Mouse (Mus musculus) heart, postnatal 14 days (tissue): Measurements from ENCODE around the gene Prelid1. TPM values are rescaled to one million over a fixed set of nuclear protein-coding genes. Genes with fewer than 3 reads are reported as not detected.

Experiments used
- DNase-seq, 2 experiments: peaks; one replicate each; pipeline ENCODE4 v3.0.0; 2021 to 2022
- intact Hi-C: fragments of 180-260 bp; cut with DNase I; formaldehyde crosslinking; loops from one replicate; pipeline ENCODE4 v1.15.1; 2025
- total RNA-seq, 2 experiments: library from RNA; stranded (reverse); gene quantifications; 2 replicates each; pipeline ENCODE4 v1.2.3; 2021

Gene Prelid1
- total RNA-seq, 2 experiments from 2014 or later = 73.8 to 90.0 TPM

- intact Hi-C loops = loop anchor here (2.0 to 5.0 kb wide), 2 partner anchors 62 to 71 kb away; no protein-coding TSS in a partner anchor
- DNase-seq = peak; percentile 83 to 85
These were observed 9.6 kb downstream of the Prelid1 start, which contains the start of gene Mxd3 for GRCm38 (mm10) chr13:55329683-55330566. Gene Mxd3 (minus strand): TSS chr13:55329823.

GRCm38 (mm10) chr13:55330567-55331400 lies 10.5 kb downstream of the Prelid1 start:
- no peak for DNase-seq
- intact Hi-C loops = loop anchor here (2.0 kb wide), 1 partner anchor 70 kb away; no protein-coding TSS in a partner anchor

GRCm38 (mm10) chr13:55332331-55332730 lies 12.0 kb downstream of the Prelid1 start:
- intact Hi-C loops = no loop called here
- DNase-seq = no peak

DNA sequence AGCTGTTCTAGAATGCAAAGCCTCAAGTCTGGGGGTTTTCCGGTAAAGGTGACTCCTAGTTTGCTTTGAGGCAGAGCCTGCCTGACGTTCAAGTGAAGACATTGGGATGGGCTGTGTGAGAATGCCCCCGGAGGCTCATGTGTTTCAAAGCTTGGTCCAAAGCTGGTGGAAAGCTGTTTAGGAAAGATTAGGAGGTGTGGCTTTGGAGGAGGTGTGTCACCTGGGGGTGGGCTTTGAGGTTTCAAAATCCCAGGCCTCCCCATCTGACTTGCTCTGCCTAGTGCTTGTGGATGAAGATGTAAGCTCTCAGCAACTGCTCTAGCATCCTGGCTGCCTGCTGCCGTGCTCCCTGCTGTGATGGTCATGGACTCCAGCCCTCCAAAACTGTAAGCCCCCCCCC lies 15.4 kb downstream of the Prelid1 start:
- intact Hi-C loops = no loop called here
- DNase-seq = no peak

- DNase-seq = no peak
- intact Hi-C loops = no loop called here
These were observed 17.2 kb downstream of the Prelid1 start for GRCm38 (mm10) chr13:55337341-55337975.

GRCm38 (mm10) chr13:55338131-55339054 lies 18.1 kb downstream of the Prelid1 start:
- DNase-seq = no peak
- intact Hi-C loops = no loop called here

- intact Hi-C loops = no loop called here
- DNase-seq = no peak
These were observed 19.0 kb downstream of the Prelid1 start for GRCm38 (mm10) chr13:55339259-55339658.

- intact Hi-C loops = no loop called here
- DNase-seq = no peak
These were observed 22.2 kb downstream of the Prelid1 start for GRCm38 (mm10) chr13:55342469-55342868.

DNA sequence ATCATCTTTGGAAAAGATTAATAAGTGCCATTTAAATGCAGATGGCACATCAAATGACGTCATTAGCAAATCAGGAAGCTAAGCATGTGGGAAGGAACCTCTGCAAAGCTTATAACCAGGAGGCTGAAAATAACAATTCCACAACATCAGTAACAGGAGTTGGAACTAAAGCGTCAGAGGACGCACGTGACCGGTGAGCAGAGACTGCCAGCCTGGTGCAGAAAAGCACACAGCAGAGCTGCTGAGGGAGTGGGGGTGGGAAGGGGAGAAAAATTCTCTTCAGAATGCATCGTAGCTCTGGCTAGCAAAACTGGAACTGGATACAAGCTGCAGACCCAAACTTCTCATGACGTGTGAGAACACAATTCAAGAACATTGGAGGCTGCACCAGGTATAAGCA lies 24.0 kb downstream of the Prelid1 start:
- DNase-seq = no peak
- intact Hi-C loops = no loop called here

DNA sequence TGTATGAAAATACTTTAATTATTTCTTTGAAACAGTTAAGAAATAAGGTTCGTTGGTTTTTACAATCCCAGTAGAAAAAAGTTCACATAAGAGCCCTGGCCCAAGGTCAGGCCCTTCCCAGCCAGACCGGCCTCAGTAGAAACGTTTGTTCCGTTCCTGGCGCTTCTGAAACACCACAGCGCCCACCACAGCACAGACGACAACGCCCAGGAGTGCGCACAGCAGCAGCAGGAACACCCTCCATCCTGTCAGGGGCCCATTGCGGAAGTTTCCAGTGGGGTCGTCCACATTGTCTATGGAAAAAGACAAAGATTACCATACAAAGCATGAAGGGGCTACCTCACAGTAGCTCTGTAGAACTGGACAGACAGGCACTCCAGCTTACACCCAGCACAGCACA lies 26.4 kb downstream of the Prelid1 start:
- DNase-seq = no peak
- intact Hi-C loops = no loop called here

GRCm38 (mm10) chr13:55361145-55361544 lies 40.8 kb downstream of the Prelid1 start:
- intact Hi-C loops = no loop called here
- DNase-seq = no peak

- intact Hi-C loops = no loop called here
- no peak for DNase-seq
These were observed 41.7 kb downstream of the Prelid1 start for GRCm38 (mm10) chr13:55361974-55362452.

DNA sequence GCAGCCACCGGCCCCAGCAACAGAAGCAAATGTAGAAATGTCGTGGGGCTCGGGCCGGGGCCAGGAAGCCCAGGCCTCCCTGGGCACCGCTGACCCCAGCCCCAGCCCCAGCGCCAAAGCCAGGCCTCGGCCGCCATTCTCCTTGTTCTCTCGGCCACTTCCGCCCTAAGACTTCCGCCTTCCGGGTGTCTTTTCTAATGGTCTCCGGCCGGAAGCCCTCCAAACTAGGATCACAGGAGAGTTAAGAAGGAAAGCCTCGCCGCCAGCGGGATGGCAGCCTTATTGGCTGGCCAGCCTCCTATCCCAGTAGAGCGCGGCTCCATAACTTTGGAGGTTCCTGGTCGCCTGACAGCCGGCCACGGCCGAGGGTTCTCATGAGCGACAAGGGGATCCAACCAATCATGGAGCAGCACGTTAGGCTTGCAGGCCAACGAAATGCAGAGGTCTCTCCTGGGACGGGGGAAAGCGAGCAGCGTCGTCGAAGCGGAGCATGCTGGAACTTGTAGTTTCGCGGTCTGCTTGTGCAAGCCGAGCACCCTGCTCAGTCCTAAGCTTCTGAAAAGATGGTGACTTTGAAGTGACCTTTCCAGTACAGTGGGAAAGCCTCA lies 42.3 kb downstream of the Prelid1 start, which contains the start of gene Lman2:
Gene Lman2 (minus strand): TSS at position 331 of the 608 bp plus-strand sequence.
- peak; percentile 93 to 95 for DNase-seq
- intact Hi-C loops = no loop called here

- DNase-seq = no peak
- intact Hi-C loops = no loop called here
These were observed 48.1 kb downstream of the Prelid1 start for GRCm38 (mm10) chr13:55368401-55368800.

GRCm38 (mm10) chr13:55369531-55370114 lies 49.3 kb downstream of the Prelid1 start, which contains the start of gene Rgs14:
Gene Rgs14 (plus strand): TSS chr13:55369732.
- peak; percentile 14 to 19 for DNase-seq
- intact Hi-C loops = no loop called here

DNA sequence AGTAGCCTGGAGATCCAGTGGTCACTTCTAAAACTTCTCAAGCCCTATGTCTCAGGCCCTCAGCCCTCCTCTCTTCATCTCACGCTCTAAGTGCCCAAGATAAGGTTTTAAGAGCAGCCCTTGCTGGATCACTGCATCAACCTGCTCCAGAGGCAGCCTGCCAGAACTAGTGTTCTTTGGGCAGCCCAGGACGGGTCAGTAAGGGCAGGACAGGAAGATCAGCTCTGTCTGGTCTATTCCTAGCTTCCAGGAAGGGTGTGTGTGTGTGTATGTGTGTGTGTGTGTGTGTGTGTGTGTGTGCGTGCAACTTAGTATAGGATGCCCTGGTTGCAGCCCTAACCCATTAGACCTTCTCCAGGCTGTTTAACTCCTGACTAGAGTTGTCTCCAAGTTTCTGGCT lies 49.9 kb downstream of the Prelid1 start:
- intact Hi-C loops = no loop called here
- peak; percentile 21 to 27 for DNase-seq

DNA sequence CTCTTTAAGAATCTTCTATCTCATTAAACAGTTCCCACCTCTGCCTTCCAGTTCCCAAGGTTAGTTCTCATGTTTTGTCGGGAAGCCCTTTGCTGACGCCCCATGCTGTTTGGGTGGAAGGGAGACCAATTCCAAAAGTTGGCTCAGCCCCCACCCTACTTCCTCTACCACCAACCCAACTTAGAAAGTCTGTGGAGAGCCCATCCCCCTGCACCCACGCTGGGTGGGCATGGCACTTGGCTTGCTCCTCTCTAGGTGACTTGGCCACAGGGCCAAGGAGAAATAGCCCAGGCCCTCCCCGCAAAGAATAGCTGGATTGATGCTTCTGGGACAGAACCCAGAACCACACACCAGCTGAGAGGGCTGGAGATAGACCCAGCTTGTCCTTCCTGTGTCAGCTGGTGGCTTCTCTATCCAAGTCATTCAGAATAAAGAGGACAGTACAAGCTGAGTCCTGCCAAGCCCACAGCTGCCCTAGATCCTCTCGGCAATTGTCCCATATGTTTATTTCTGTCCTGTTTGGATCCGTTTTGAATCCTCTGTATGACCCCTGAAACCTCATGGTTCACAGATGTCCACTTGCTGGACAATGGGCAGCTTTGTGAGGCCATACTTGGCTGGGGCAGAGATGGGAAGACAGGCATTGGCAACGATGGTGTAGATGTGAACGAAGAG lies 50.8 kb downstream of the Prelid1 start:
- intact Hi-C loops = no loop called here
- DNase-seq = peak in 1 of 2 experiments; percentile 36

GRCm38 (mm10) chr13:55371740-55372139 lies 51.4 kb downstream of the Prelid1 start:
- no peak for DNase-seq
- intact Hi-C loops = no loop called here
